In genomic region chr1:185047516-185048247, GRCm38 (mm10) we compare ENCODE assay signal across 16 mouse cellular contexts. TPM values are rescaled to one million over a fixed set of nuclear protein-coding genes. Genes with fewer than 3 reads are reported as not detected.
A peak's percentile ranks its signal among the peaks of the same experiment; 100 is the strongest.
DNase-seq lines count a peak whose midpoint lies in the region; ATAC-seq lines count a peak whose summit lies in the region.
"Had no signal": no experiment of that assay in that cellular context is flagged by ENCODE, and none has a peak within 500 bp of the region (broad histone marks: within the 10 kb centered on the region; RNA-seq: fewer than 3 reads in every experiment).

No protein-coding gene starts in this region.

- no peak for ATAC-seq in hindbrain, embryonic 14.5 days (ENCODE audit: low FRiP score)
- no peak for ATAC-seq in hindbrain, embryonic 12.5 days (ENCODE audit: low FRiP score)
- peak; percentile 59 for ATAC-seq in heart, embryonic 14.5 days (ENCODE audit: insufficient number of reproducible peaks, insufficient read depth, low FRiP score, low read depth)
- ATAC-seq: CD4-positive, CD25-positive, alpha-beta regulatory T cell, adult 4 months; intestine, postnatal 0 days had no signal

- no peaks in the 10 kb centered on the region for H3K36me3 ChIP-seq in hindbrain, embryonic 14.5 days (replicated peaks; ENCODE audit: control insufficient read depth, insufficient read depth)
- H3K36me3 ChIP-seq in hindbrain, embryonic 12.5 days = no peaks in the 10 kb centered on the region
- H3K36me3 ChIP-seq in heart, embryonic 14.5 days (ENCODE audit: control insufficient read depth, insufficient read depth, low read length) = no peaks in the 10 kb centered on the region
- H3K36me3 ChIP-seq in midbrain, embryonic 10.5 days = no peaks in the 10 kb centered on the region
- H3K36me3 ChIP-seq: limb, embryonic 10.5 days had no signal

- H3K27ac ChIP-seq in hindbrain, embryonic 14.5 days = no peak overlapping the region
- H3K27ac ChIP-seq in hindbrain, embryonic 12.5 days = no peak overlapping the region
- peak overlapping the region; percentile 48 to 68 for H3K27ac ChIP-seq in heart, embryonic 14.5 days (replicated peaks in 1 of 2; ENCODE audit: control insufficient read depth in 1 of 2, insufficient read depth in 1 of 2, low read depth in 2 of 2, low read length in 2 of 2)
- no peak overlapping the region for H3K27ac ChIP-seq in midbrain, embryonic 10.5 days (replicated peaks)
- H3K27ac ChIP-seq: limb, embryonic 10.5 days; liver, embryonic 14.5 days had no signal

- H3K9ac ChIP-seq in hindbrain, embryonic 14.5 days = no peak overlapping the region
- H3K9ac ChIP-seq in hindbrain, embryonic 12.5 days = no peak overlapping the region
- H3K9ac ChIP-seq in heart, embryonic 14.5 days (ENCODE audit: low read length) = no peak overlapping the region
- H3K9ac ChIP-seq: liver, embryonic 14.5 days had no signal

- H3K4me3 ChIP-seq in hindbrain, embryonic 14.5 days (replicated peaks; ENCODE audit: low read length) = no peak overlapping the region
- H3K4me3 ChIP-seq in hindbrain, embryonic 12.5 days = no peak overlapping the region
- H3K4me3 ChIP-seq in heart, embryonic 14.5 days (ENCODE audit: control insufficient read depth in 1 of 2, insufficient read depth in 1 of 2, low read depth in 1 of 2, low read length in 2 of 2) = no peak overlapping the region
- H3K4me3 ChIP-seq in midbrain, embryonic 10.5 days = no peak overlapping the region
- H3K4me3 ChIP-seq: limb, embryonic 10.5 days had no signal

- 72% methylated on average over 12 of the region's 12 CpGs for WGBS in hindbrain, embryonic 14.5 days
- 66% methylated on average over 12 of the region's 12 CpGs for whole genome bisulfite sequencing in hindbrain, embryonic 12.5 days
- WGBS in heart, embryonic 14.5 days = 16% methylated on average over 12 of the region's 12 CpGs
- 84% methylated on average over 12 of the region's 12 CpGs for WGBS in midbrain, embryonic 10.5 days

- no peaks in the 10 kb centered on the region for H3K9me3 ChIP-seq in hindbrain, embryonic 14.5 days (ENCODE audit: control insufficient read depth, low read length)
- no peaks in the 10 kb centered on the region for H3K9me3 ChIP-seq in hindbrain, embryonic 12.5 days (replicated peaks)
- H3K9me3 ChIP-seq in heart, embryonic 14.5 days (ENCODE audit: control insufficient read depth, low read length) = no peaks in the 10 kb centered on the region
- no peaks in the 10 kb centered on the region for H3K9me3 ChIP-seq in midbrain, embryonic 10.5 days (replicated peaks)
- H3K9me3 ChIP-seq: limb, embryonic 10.5 days had no signal

- no peak overlapping the region for H3K4me2 ChIP-seq in hindbrain, embryonic 14.5 days (replicated peaks)
- no peak overlapping the region for H3K4me2 ChIP-seq in hindbrain, embryonic 12.5 days (replicated peaks)
- H3K4me2 ChIP-seq in heart, embryonic 14.5 days (ENCODE audit: low read length) = peak overlapping the region; percentile 37

- DNase-seq in hindbrain, embryonic 14.5 days (ENCODE audit: low spot score) = peak; percentile 40
- DNase-seq in fibroblast of lung, adult 2 months (ENCODE audit: low read depth) = peak; percentile 20
- DNase-seq in lung, postnatal 25 days (ENCODE audit: low spot score) = peak; percentile 11
- DNase-seq in midbrain, embryonic 10.5 days (ENCODE audit: low spot score) = no peak
- DNase-seq in frontal cortex, postnatal 36 days (ENCODE audit: low spot score in 2 of 2) = no peak
- DNase-seq: cerebellum, adult 9-11 months; kidney, postnatal 25 days; midbrain, embryonic 14.5 days; right cerebral cortex, postnatal 25 days; thymus, adult 18-20 months had no signal

- no peaks in the 10 kb centered on the region for H3K4me1 ChIP-seq in hindbrain, embryonic 14.5 days (replicated peaks; ENCODE audit: control insufficient read depth, insufficient read depth, low read length)
- no peaks in the 10 kb centered on the region for H3K4me1 ChIP-seq in hindbrain, embryonic 12.5 days
- peaks cover 13% of the 10 kb centered on the region in 2 experiments for H3K4me1 ChIP-seq in heart, embryonic 14.5 days (ENCODE audit: control insufficient read depth in 2 of 2, insufficient read depth in 2 of 2, low read length in 2 of 2)
- no peaks in the 10 kb centered on the region for H3K4me1 ChIP-seq in midbrain, embryonic 10.5 days
- H3K4me1 ChIP-seq: limb, embryonic 10.5 days had no signal

- H3K27me3 ChIP-seq in hindbrain, embryonic 14.5 days (ENCODE audit: control insufficient read depth, insufficient read depth, low read length) = no peaks in the 10 kb centered on the region
- no peaks in the 10 kb centered on the region for H3K27me3 ChIP-seq in hindbrain, embryonic 12.5 days
- no peaks in the 10 kb centered on the region for H3K27me3 ChIP-seq in heart, embryonic 14.5 days (ENCODE audit: control insufficient read depth, insufficient read depth, low read length)
- H3K27me3 ChIP-seq in midbrain, embryonic 10.5 days (ENCODE audit: low read depth, poor library complexity, severe bottlenecking) = no peaks in the 10 kb centered on the region

RNA-seq across cellular contexts. Expression of gene Mark1, which starts 48.3 kb away (rescaled TPM):
- 12.5 and 12.9 TPM in 2 replicates for polyA plus RNA-seq in hindbrain, embryonic 14.5 days (2014; fragmentation: Nextera tagmentation; extraction: Ambion mirVana)
- 7.5 and 8.7 TPM in 2 replicates for polyA plus RNA-seq in hindbrain, embryonic 12.5 days (2016; fragmentation: Nextera tagmentation; extraction: Ambion mirVana)
- polyA plus RNA-seq in heart, embryonic 14.5 days (2014; fragmentation: Nextera tagmentation; extraction: Ambion mirVana) = 2.2 TPM in 2 replicates
- polyA plus RNA-seq in midbrain, embryonic 10.5 days (2016; fragmentation: Nextera tagmentation; extraction: Ambion mirVana) = 3.0 and 3.7 TPM in 2 replicates
- polyA plus RNA-seq: CD4-positive, CD25-positive, alpha-beta regulatory T cell, adult 4 months had no signal

Comparison
In these comparisons a context has a peak if more than half of its experiments do, and no peak if none do; other contexts are left out.
1. DNase-seq: peak in hindbrain, embryonic 14.5 days (single experiment), fibroblast of lung, adult 2 months (single experiment) and lung, postnatal 25 days (single experiment); none in midbrain, embryonic 10.5 days (single experiment) and frontal cortex, postnatal 36 days (0 of 2).
2. H3K27ac ChIP-seq: peak in heart, embryonic 14.5 days (2 of 2); none in hindbrain, embryonic 14.5 days (single experiment), hindbrain, embryonic 12.5 days (single experiment) and midbrain, embryonic 10.5 days (single experiment).